Mouse (Mus musculus): ENCODE results near the gene Pcsk5. TPM values are rescaled to one million over a fixed set of nuclear protein-coding genes. Genes with fewer than 3 reads are reported as not detected.

The Pcsk5 gene
- polyA plus RNA-seq (2015; fragmentation: Nextera tagmentation; extraction: Ambion mirVana) = 24.0 and 27.8 TPM in 2 replicates

- WGBS = under 1% methylated on average over 36 of the region's 36 CpGs
- Histone ChIP-seq H3K36me3 (no peaks in the 10 kb centered on the region), H3K9ac (peak within 1 kb of the TSS; percentile 79), H3K4me3 (replicated peaks) (peak within 1 kb of the TSS; percentile 84), H3K27me3 (no peaks in the 10 kb centered on the region), H3K4me2 (peak within 1 kb of the TSS; percentile 87), H3K9me3 (replicated peaks) (no peaks in the 10 kb centered on the region), H3K4me1 (peaks cover 27% of the 10 kb centered on the region), H3K27ac (peak within 1 kb of the TSS; percentile 92)
- peak; percentile 94 for ATAC-seq (replicated peaks; ENCODE audit: low FRiP score)
Observed at GRCm38 (mm10) chr19:17837471-17837859, at the start of gene Pcsk5. Gene Pcsk5 (minus strand): TSS chr19:17837632.

GRCm38 (mm10) chr19:17875804-17876203 lies 38.4 kb upstream of the Pcsk5 start:
- H3K27me3 ChIP-seq = no peaks in the 10 kb centered on the region
- no peak overlapping the region for H3K4me2 ChIP-seq
- 63% methylated on average over 7 of the region's 7 CpGs for WGBS
- H3K9ac ChIP-seq = no peak overlapping the region
- H3K4me1 ChIP-seq = peaks cover 14% of the 10 kb centered on the region; the same call in 1 of the 2 replicates
- no peaks in the 10 kb centered on the region for H3K9me3 ChIP-seq (replicated peaks)
- H3K27ac ChIP-seq = peak overlapping the region; percentile 43
- H3K4me3 ChIP-seq (replicated peaks) = no peak overlapping the region
- H3K36me3 ChIP-seq = no peaks in the 10 kb centered on the region
- ATAC-seq (replicated peaks; ENCODE audit: low FRiP score) = no peak

GRCm38 (mm10) chr19:17874388-17874787 lies 37.0 kb upstream of the Pcsk5 start:
- Histone ChIP-seq H3K9ac (no peak overlapping the region), H3K4me3 (replicated peaks) (no peak overlapping the region), H3K4me2 (no peak overlapping the region), H3K36me3 (no peaks in the 10 kb centered on the region), H3K9me3 (replicated peaks) (no peaks in the 10 kb centered on the region), H3K27me3 (no peaks in the 10 kb centered on the region), H3K4me1 (peaks cover 14% of the 10 kb centered on the region; the same call in 1 of the 2 replicates), H3K27ac (0 out of 2 replicates have a peak overlapping the region, but pooled peaks have one; percentile 13)
- 54% methylated on average over 2 of the region's 2 CpGs for WGBS
- ATAC-seq (replicated peaks; ENCODE audit: low FRiP score) = no peak; the same call in 1 of the 2 replicates

GRCm38 (mm10) chr19:17873755-17874154 lies 36.3 kb upstream of the Pcsk5 start:
- Histone ChIP-seq H3K27me3 (no peaks in the 10 kb centered on the region), H3K36me3 (no peaks in the 10 kb centered on the region), H3K4me2 (no peak overlapping the region), H3K4me1 (peaks cover 14% of the 10 kb centered on the region; the same call in 1 of the 2 replicates), H3K4me3 (replicated peaks) (no peak overlapping the region), H3K27ac (no peak overlapping the region), H3K9ac (no peak overlapping the region), H3K9me3 (replicated peaks) (no peaks in the 10 kb centered on the region)
- WGBS = 59% methylated on average over 2 of the region's 2 CpGs
- no peak for ATAC-seq (replicated peaks; ENCODE audit: low FRiP score)

GRCm38 (mm10) chr19:17866317-17866891 lies 29.0 kb upstream of the Pcsk5 start:
- H3K27me3 ChIP-seq = no peaks in the 10 kb centered on the region
- no peaks in the 10 kb centered on the region for H3K36me3 ChIP-seq
- H3K4me3 ChIP-seq (replicated peaks) = no peak overlapping the region
- no peak overlapping the region for H3K4me2 ChIP-seq
- WGBS = 61% methylated on average over 3 of the region's 3 CpGs
- no peaks in the 10 kb centered on the region for H3K9me3 ChIP-seq (replicated peaks)
- no peak for ATAC-seq (replicated peaks; ENCODE audit: low FRiP score)
- H3K9ac ChIP-seq = no peak overlapping the region
- no peaks in the 10 kb centered on the region for H3K4me1 ChIP-seq
- H3K27ac ChIP-seq = no peak overlapping the region

- no peaks in the 10 kb centered on the region for H3K9me3 ChIP-seq (replicated peaks)
- 45% methylated on average over 4 of the region's 4 CpGs for WGBS
- H3K36me3 ChIP-seq = no peaks in the 10 kb centered on the region
- H3K4me3 ChIP-seq (replicated peaks) = no peak overlapping the region
- H3K4me1 ChIP-seq = 0 out of 2 replicates have a peak, but pooled peaks cover 5% of the 10 kb centered on the region
- no peak overlapping the region for H3K27ac ChIP-seq
- ATAC-seq (replicated peaks; ENCODE audit: low FRiP score) = no peak
- no peak overlapping the region for H3K4me2 ChIP-seq
- H3K9ac ChIP-seq = no peak overlapping the region
- no peaks in the 10 kb centered on the region for H3K27me3 ChIP-seq
Observed at GRCm38 (mm10) chr19:17860351-17861014, 23.1 kb upstream of the Pcsk5 start.

- ATAC-seq (replicated peaks; ENCODE audit: low FRiP score) = no peak
- 68% methylated on average over 3 of the region's 3 CpGs for WGBS
- Histone ChIP-seq H3K4me1 (0 out of 2 replicates have a peak, but pooled peaks cover 5% of the 10 kb centered on the region), H3K9ac (no peak overlapping the region), H3K27ac (no peak overlapping the region), H3K4me2 (no peak overlapping the region), H3K36me3 (no peaks in the 10 kb centered on the region), H3K9me3 (replicated peaks) (no peaks in the 10 kb centered on the region), H3K27me3 (no peaks in the 10 kb centered on the region), H3K4me3 (replicated peaks) (no peak overlapping the region)
Observed at GRCm38 (mm10) chr19:17856741-17857140, 19.3 kb upstream of the Pcsk5 start.

- H3K36me3 ChIP-seq = no peaks in the 10 kb centered on the region
- no peaks in the 10 kb centered on the region for H3K9me3 ChIP-seq (replicated peaks)
- 71% methylated on average over 2 of the region's 2 CpGs for WGBS
Observed at GRCm38 (mm10) chr19:17848417-17848816, 11.0 kb upstream of the Pcsk5 start.

GRCm38 (mm10) chr19:17845967-17846366 lies 8.5 kb upstream of the Pcsk5 start:
- no peaks in the 10 kb centered on the region for H3K27me3 ChIP-seq
- H3K9ac ChIP-seq = no peak overlapping the region
- no peaks in the 10 kb centered on the region for H3K36me3 ChIP-seq
- no peak overlapping the region for H3K4me3 ChIP-seq (replicated peaks)
- no peak overlapping the region for H3K4me2 ChIP-seq
- ATAC-seq (replicated peaks; ENCODE audit: low FRiP score) = no peak
- H3K9me3 ChIP-seq (replicated peaks) = no peaks in the 10 kb centered on the region
- H3K4me1 ChIP-seq = no peaks in the 10 kb centered on the region
- 48% methylated on average over 5 of the region's 5 CpGs for WGBS
- H3K27ac ChIP-seq = no peak overlapping the region

More at GRCm38 (mm10) chr19:17848417-17848816, 11.0 kb upstream of the Pcsk5 start:
- no peak for ATAC-seq (replicated peaks; ENCODE audit: low FRiP score)
- no peak overlapping the region for H3K9ac ChIP-seq
- no peaks in the 10 kb centered on the region for H3K27me3 ChIP-seq
- no peak overlapping the region for H3K27ac ChIP-seq
- no peak overlapping the region for H3K4me3 ChIP-seq (replicated peaks)
- no peak overlapping the region for H3K4me2 ChIP-seq
- no peaks in the 10 kb centered on the region for H3K4me1 ChIP-seq

GRCm38 (mm10) chr19:17841586-17841985 lies 4.2 kb upstream of the Pcsk5 start:
- Histone ChIP-seq H3K27ac (no peak overlapping the region), H3K4me1 (no peaks in the 10 kb centered on the region; the same call in 1 of the 2 replicates), H3K27me3 (no peaks in the 10 kb centered on the region), H3K9ac (no peak overlapping the region), H3K36me3 (no peaks in the 10 kb centered on the region), H3K4me2 (no peak overlapping the region), H3K4me3 (replicated peaks) (no peak overlapping the region), H3K9me3 (replicated peaks) (no peaks in the 10 kb centered on the region)
- ATAC-seq (replicated peaks; ENCODE audit: low FRiP score) = no peak
- WGBS = 78% methylated on average over 2 of the region's 2 CpGs

GRCm38 (mm10) chr19:17839856-17840255 lies 2.4 kb upstream of the Pcsk5 start:
- Histone ChIP-seq H3K4me1 (peaks cover 14% of the 10 kb centered on the region), H3K4me3 (replicated peaks) (no peak overlapping the region), H3K9me3 (replicated peaks) (no peaks in the 10 kb centered on the region), H3K27ac (no peak overlapping the region), H3K9ac (no peak overlapping the region), H3K27me3 (no peaks in the 10 kb centered on the region), H3K4me2 (no peak overlapping the region), H3K36me3 (no peaks in the 10 kb centered on the region)
- WGBS = 80% methylated on average over 1 of the region's 1 CpGs
- no peak for ATAC-seq (replicated peaks; ENCODE audit: low FRiP score)

- Histone ChIP-seq H3K9ac (peak overlapping the region; percentile 79), H3K4me3 (replicated peaks) (peak overlapping the region; percentile 84), H3K36me3 (no peaks in the 10 kb centered on the region), H3K27ac (peak overlapping the region; percentile 92), H3K4me2 (peak overlapping the region; percentile 87), H3K4me1 (peaks cover 28% of the 10 kb centered on the region), H3K27me3 (no peaks in the 10 kb centered on the region), H3K9me3 (replicated peaks) (no peaks in the 10 kb centered on the region)
- under 1% methylated on average over 72 of the region's 72 CpGs for WGBS
- ATAC-seq (replicated peaks; ENCODE audit: low FRiP score) = peak; percentile 88
Observed at GRCm38 (mm10) chr19:17836566-17837470, 614 bp downstream of the Pcsk5 start.

All from kidney, embryonic 15.5 days (tissue).